Mouse (Mus musculus): ENCODE results near the gene Edar.
A peak's percentile ranks its signal among the peaks of the same experiment; 100 is the strongest.
"Not testable (repeated sequence)": the region's sequence is repeated elsewhere in the genome, so short reads cannot be mapped to it uniquely, and the experiment has no call there.

Gene Edar

GRCm38 (mm10) chr10:58675533-58675932 is at the start of gene Edar:
Gene Edar, minus strand, starts transcription at chr10:58675654.
- peak; percentile 74 for DNase-seq (ENCODE audit: low read depth, low spot score)

- DNase-seq (ENCODE audit: low read depth, low spot score), result not testable (repeated sequence)
These were observed 42.7 kb upstream of the Edar start, which contains the start of gene Gm17542 for GRCm38 (mm10) chr10:58718110-58718509. Gene Gm17542, minus strand, starts transcription at chr10:58718210.

DNA sequence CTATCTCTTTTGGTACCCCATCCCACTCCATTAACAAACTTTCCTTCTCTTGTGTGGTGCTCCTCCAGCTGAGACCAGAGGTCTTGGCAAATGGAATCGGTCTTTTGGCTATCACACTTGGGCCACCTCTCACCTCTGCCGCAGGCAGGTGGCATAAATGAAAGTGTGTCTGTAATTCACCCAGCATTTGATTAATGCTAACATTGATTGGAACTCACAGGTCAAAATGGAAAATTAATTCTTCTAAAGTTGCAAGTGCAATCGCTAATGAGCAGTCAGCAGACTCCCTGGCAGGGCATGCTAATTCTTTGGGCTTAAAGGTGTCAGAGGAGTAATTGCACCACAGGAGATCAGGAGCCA is 39.3 kb upstream of the Edar start:
- DNase-seq (ENCODE audit: low read depth, low spot score), result no peak

DNA sequence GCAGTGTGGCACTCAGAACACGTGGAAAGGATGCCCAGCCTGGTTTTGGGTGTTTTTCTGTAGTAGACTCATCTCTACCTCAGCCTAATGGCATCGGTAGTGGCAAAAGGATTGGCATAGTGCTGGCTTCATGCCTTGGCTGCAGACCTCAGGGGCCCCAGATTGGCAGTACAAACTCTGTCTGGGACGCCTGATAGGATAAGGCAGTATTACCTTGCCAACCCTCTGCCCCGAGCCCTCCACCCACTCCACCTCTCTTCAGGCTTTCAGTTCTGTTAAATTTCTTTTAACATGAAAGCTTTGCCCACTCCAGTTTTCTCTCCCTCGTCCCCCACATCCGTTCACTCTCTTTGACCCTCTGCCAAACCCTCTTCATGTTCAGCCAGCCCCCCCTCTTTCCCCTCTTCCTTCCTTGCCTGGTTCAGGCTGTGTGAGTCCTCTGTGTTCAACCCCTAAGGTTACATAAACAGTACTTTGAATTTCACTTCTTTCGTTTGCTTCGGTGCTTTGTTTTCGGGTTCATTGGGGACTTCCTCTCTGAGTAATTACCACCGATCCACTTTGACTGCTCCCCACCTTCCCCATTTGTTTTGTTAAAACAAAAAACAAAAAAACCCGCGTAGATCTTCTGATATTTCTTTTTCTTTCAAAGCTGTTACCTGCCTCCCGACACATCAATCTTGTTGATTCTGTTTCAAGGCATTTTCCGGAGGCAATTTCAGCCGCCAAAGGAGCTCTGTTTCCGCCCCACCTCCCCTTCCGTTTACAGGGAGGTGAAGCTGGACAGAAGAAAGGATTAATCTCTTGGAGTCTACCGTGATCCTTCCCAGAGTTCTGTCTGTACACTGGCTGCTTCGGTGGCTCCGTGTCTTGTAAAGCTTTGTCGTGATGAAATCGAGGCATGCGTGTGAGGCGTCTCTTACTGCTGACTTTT is 38.7 kb upstream of the Edar start:
- DNase-seq (ENCODE audit: low read depth, low spot score), result no peak

DNA sequence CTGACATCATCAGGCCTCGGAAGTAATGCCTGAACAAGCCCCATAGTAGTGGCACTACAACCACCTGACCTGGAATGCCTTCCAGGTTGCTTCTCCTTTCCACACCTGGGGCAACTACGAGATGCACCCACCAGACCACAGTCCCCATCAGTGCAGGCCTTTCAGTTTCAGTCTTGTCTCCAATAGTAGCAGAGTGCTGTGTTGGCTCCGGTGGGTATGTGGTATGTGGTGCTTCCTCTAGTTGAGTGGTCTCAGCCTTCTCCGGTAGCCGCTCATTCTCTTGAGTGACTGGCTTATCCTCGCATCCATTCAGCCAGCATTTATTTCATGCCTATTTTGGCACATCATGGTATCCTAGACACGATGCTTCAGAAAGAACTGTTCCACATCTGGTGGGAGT is 37.8 kb upstream of the Edar start:
- no peak for DNase-seq (ENCODE audit: low read depth, low spot score)

DNA sequence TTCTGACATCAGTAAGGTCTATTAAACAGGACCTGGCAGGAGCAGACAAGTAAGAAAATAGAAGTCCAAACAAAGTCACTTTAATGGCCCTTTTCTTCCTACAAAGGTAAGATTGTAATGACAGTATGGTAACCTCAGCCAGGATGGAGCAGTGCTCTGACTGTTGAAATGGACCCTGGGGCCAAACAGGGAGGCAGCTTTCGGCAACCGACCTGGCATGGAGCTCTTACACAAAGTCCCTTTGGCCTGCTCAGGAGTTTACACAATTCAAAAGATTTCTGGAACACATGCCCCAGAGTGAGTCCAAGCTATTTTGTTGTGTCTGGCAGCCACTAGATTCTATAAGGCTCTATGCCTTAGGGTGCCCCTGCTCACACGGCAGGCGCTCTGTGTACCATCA is 33.6 kb upstream of the Edar start:
- no peak for DNase-seq (ENCODE audit: low read depth, low spot score)

DNA sequence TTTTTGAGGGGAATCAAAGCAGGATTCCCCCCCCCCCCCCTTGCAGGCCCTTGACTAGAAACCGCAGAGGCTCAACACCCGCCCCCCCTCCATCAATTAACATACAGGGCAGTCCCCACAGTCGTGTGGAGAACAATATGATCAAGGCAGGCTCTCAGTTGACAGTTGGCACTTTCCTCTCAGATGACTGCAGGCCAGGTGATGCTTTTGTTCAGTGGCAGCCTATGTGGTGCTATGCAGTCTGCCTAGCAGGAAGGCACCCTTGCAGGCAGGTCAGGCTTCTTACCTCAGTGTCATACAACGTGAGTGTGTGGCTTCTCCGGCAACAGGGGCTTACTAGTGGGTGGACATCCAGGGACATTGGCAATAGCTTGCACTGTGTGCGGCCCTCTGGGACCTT is 25.1 kb upstream of the Edar start:
- no peak for DNase-seq (ENCODE audit: low read depth, low spot score)

DNA sequence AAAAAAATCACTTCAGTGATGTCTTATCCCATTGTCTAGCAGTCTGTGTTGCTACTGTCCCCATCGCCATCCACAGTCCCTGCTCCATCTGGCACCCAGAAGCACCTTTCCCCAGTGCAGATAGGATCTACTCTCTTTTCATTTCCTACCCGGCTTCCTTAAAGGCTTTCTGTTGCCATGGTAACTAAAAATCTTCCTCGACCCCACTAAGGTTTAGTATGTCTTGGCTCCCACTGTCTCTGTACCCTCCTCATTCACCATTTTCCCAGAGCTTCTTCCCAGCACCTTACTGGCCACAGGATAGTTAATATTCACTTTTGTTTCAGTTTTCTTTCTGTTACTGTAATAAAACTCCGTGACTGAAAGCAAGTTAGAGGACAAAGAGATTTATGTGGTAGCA is 24.7 kb upstream of the Edar start:
- DNase-seq (ENCODE audit: low read depth, low spot score), result no peak

DNA sequence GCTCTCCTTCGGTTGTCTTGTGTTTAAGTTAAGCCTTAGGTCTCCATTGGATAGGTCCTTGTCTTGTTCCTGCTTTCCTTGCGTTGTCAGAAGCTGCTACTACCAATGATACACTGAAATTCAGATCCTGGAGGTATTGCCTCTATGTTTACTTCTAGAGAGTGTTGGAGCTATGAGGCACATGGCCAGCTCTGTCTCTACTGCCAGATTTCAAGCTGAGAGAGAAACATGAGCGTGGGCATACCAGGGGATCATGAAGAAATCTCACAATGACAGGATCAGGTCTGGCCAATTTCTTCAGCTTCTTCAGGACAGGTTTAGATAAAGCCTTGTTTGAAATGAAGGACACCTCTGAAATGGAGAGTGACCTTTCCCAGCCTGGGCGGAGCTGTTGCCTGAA is 23.5 kb upstream of the Edar start:
- DNase-seq (ENCODE audit: low read depth, low spot score), result no peak

GRCm38 (mm10) chr10:58691051-58691450 is 15.6 kb upstream of the Edar start:
- DNase-seq (ENCODE audit: low read depth, low spot score), result no peak

DNA sequence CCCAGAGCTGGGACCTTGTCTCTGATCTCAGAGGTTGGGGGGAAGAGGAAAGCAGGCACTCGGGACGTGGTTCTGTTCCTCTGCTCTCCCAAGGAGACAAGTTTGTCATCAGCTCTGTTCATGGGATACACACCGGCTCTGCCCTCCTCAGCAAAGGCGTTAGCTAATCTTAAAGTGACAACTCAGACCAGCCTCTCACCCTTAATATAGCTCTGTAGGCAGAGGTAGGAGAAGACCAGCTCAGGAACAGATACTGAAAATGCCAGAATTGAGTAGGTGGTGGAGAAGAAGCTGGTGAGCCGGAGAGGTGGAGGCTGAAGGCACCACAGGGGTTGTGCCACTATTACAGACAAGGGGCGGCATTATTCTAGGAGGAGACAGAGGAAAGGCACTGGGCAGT is 3.8 kb upstream of the Edar start:
- DNase-seq (ENCODE audit: low read depth, low spot score), result no peak

- DNase-seq (ENCODE audit: low read depth, low spot score), result peak; percentile 38
These were observed 2.0 kb downstream of the Edar start for GRCm38 (mm10) chr10:58673278-58674061.

DNA sequence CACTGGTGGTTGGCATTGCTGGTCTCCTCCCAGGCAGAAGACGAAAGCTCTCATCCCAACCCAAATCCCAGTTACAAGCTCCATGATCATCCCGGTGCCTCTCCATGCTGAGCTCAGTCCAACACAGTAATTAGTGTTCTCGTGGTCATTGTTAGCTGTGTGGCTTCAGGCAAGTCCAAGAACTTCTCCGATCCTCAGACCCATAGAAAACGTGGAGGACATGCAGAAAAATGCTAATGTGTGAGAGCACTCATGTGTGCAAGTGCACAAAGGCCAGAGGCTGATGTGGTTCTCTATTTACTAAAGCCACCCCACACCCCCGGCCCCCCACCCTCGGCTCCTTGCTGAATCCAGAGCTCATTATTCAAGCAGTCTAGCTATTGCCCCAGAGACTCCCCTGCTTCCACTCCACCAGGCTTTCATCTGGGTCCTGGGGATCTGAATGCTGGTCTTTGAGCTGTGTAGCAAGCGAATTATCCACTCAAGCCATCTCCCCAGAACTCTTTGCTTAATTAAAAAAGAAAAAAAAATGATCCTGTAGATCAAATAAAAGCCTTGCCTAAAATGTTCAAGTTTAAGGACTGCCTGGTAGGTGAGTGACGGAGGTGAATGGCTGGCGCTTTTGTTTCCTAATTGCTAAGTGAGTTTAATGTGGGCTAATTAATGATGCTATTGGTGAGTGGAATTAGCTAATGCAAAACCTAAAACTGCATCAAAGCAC is 2.7 kb downstream of the Edar start:
- no peak for DNase-seq (ENCODE audit: low read depth, low spot score)

GRCm38 (mm10) chr10:58663868-58664267 is 11.6 kb downstream of the Edar start:
- no peak for DNase-seq (ENCODE audit: low read depth, low spot score)

GRCm38 (mm10) chr10:58663417-58663816 is 12.0 kb downstream of the Edar start:
- no peak for DNase-seq (ENCODE audit: low read depth, low spot score)

- no peak for DNase-seq (ENCODE audit: low read depth, low spot score)
These were observed 16.0 kb downstream of the Edar start for GRCm38 (mm10) chr10:58659268-58659986.

DNA sequence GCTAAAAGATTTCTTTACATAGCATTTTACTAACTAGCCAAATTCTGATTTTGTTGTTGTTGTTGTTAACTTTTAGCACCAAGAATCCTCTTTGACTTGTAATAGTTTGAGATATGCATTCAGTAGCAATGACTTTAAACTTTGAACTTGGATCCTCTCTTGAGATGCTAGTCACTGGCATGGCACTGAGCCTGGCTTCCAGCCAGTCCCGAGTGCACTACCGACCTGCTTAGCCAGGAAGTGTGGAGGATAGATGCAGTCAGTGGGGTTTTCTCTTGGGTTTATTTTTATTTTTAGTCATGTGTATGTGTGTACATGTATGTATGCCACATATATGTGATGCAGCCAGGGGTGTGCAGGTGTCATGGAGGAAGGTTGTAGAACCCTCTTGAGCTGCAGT is 17.7 kb downstream of the Edar start:
- DNase-seq (ENCODE audit: low read depth, low spot score), result no peak

DNA sequence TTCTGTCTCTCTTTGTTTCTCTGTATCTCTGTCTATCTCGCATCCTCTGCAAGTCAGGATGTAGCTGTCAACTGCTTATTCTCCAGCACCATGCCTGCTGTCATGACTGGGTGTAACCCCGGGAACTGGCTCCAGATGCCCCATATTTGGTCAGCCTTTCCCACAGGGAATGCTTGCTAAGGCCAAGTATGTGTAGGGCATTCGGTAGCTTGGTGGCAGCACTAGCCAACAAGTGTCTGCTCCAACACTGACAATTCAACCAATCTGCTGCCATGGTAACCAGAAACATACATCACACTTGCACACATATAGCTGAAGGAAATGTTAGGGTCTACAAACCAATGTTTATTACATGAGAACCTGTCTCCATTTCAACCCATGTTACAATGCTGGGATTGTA is 21.8 kb downstream of the Edar start:
- no peak for DNase-seq (ENCODE audit: low read depth, low spot score)

DNA sequence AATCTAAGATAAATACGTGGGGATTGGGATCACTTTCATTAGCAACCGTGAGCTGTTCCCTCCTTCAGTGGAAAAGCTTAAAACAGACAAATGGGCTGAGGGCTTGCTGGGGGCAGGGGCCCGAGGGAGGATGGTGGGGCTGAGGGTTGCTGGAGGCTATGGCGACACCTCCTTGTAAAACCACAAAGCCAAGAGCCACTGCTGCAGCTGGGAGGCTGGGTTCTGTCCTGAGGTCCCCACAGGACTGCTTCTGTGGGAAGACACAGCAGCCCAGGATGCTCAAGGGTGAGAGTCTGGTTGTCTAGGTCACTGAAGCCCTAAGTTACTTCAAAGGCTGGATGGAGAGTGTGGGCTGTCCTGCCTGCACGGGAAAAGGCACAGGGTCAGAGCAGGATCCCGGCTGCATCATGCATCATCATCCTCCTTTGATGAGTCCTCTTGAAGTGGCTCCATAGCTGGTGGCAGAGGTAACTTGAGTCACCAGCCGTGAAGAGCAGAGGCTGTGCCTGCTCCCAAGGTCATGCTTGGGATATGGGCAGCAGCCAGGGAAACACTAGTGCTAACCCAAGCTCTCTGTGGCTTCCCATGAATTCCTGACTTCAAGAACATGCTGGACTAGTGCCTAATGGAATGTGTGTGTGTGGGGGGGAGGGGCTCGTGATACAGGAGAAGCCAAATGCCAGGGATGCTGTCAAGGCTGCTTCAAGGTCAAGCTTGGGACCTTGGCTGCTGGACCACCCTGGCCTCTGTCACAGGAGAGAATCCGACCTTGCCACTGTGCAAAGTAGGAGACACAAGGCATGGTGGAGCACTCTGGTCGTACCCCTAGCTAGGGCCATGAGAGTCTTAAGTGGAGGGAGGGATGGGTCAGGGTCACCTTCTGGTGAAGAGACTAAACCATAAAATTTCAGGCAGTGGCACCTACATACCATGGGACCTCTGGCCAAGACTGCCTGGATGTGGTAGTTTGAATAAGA is 22.7 kb downstream of the Edar start:
- no peak for DNase-seq (ENCODE audit: low read depth, low spot score)

DNA sequence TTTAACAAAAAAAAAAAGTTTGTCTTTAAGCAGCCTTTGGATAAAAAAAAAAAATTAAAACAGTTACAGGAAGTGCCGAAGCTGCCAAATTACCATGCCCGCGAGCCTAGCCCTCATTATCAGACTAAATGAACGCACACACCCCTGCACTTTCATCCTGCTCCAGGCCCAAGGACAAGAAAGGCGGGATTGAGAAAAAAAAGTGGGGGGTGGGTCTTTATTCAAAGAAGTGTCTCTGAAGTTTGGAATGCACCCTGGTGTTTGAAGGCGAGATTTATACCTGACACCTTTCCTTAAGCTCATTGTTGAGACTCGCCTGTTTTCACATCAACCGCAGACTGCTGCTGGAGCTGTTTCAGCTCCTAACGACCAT is 23.4 kb downstream of the Edar start:
- DNase-seq (ENCODE audit: low read depth, low spot score), result no peak

All from WW6 (cell line).